Mouse (Mus musculus) intestine, embryonic 16.5 days (tissue): Measurements from ENCODE around the gene Cyth3. TPM values are rescaled to one million over a fixed set of nuclear protein-coding genes. Genes with fewer than 3 reads are reported as not detected.

Source experiments
- ATAC-seq: fragments of 200-750 bp; cut with Nextera tagmentation; 2 replicates; pipeline ENCODE4 v1.8.0; 2017; ENCODE audit warnings: moderate TSS enrichment, moderate library complexity
- H3K27ac ChIP-seq: fragments of 300-500 bp; sonication (generic); 2 replicates; pipeline ENCODE4 v1.5.1; 2014; ENCODE audit warnings: mild to moderate bottlenecking, low read length
- H3K27me3 ChIP-seq: fragments of 300-500 bp; sonication (generic); replicated peaks from 2 replicates; pipeline ENCODE4 v1.6.1; 2014; ENCODE audit warnings: low read length, control low read depth, mixed read lengths; ENCODE audit not compliant: control insufficient read depth, insufficient read depth
- H3K36me3 ChIP-seq: fragments of 300-500 bp; sonication (generic); 2 replicates; pipeline ENCODE4 v1.6.1; 2014; ENCODE audit warnings: low read length, control low read depth; ENCODE audit not compliant: control insufficient read depth, insufficient read depth
- H3K4me1 ChIP-seq: fragments of 300-500 bp; sonication (generic); 2 replicates; pipeline ENCODE4 v1.6.1; 2014; ENCODE audit warnings: low read length, control low read depth, mixed read lengths; ENCODE audit not compliant: control insufficient read depth, insufficient read depth
- H3K4me2 ChIP-seq: fragments of 300-500 bp; sonication (generic); 2 replicates; pipeline ENCODE4 v1.6.1; 2014; ENCODE audit warnings: low read depth, low read length, control low read depth
- H3K4me3 ChIP-seq: fragments of 300-500 bp; sonication (generic); 2 replicates; pipeline ENCODE4 v1.5.1; 2014; ENCODE audit warnings: mild to moderate bottlenecking, low read length
- H3K9ac ChIP-seq: fragments of 300-500 bp; sonication (generic); 2 replicates; pipeline ENCODE4 v1.6.1; 2014; ENCODE audit warnings: low read depth, low read length
- H3K9me3 ChIP-seq: fragments of 300-500 bp; sonication (generic); 2 replicates; pipeline ENCODE4 v1.6.1; 2016; ENCODE audit warnings: low read length, control low read depth; ENCODE audit not compliant: control insufficient read depth
- whole genome bisulfite sequencing: fragments of 180-500 bp; shearing (Covaris S2); extraction: QIAGEN DNeasy Blood & Tissue Kit; methylation state at CpG from one replicate; pipeline ENCODE4 v1.1.7; 2014; 5-methylcytosine and 5-hydroxymethylcytosine counted together
- polyA plus RNA-seq: library from polyadenylated mRNA; unstranded; fragments of >200 nt; fragmentation: Nextera tagmentation; extraction: Ambion mirVana; gene quantifications from 2 replicates; pipeline ENCODE4 v1.2.1, GENCODE M21; 2015

Gene Cyth3
- polyA plus RNA-seq, 1 experiment from 2014 or later = 42.5 TPM

- ATAC-seq = peak; percentile 82
- Histone ChIP-seq H3K27ac (0 out of 2 replicates have a peak overlapping the region, but pooled peaks have one; percentile 25), H3K4me1 (no peaks in the 10 kb centered on the region), H3K9ac (no peak overlapping the region), H3K4me2 (peak overlapping the region; percentile 20), H3K36me3 (no peaks in the 10 kb centered on the region), H3K27me3 (no peaks in the 10 kb centered on the region), H3K4me3 (no peak overlapping the region), H3K9me3 (no peaks in the 10 kb centered on the region)
- WGBS = 29% methylated on average over 17 of the region's 17 CpGs
Measured at GRCm38 (mm10) chr5:143589108-143589507, 33.1 kb upstream of the Cyth3 start.

GRCm38 (mm10) chr5:143592926-143593325, 29.3 kb upstream of the Cyth3 start:
- Histone ChIP-seq H3K9me3 (no peaks in the 10 kb centered on the region), H3K4me2 (no peak overlapping the region), H3K36me3 (no peaks in the 10 kb centered on the region), H3K27ac (no peak overlapping the region), H3K9ac (no peak overlapping the region), H3K4me3 (no peak overlapping the region), H3K4me1 (no peaks in the 10 kb centered on the region), H3K27me3 (no peaks in the 10 kb centered on the region)
- 71% methylated on average over 5 of the region's 5 CpGs for WGBS
- ATAC-seq = no peak

GRCm38 (mm10) chr5:143593563-143594146, 28.6 kb upstream of the Cyth3 start:
- Histone ChIP-seq H3K36me3 (no peaks in the 10 kb centered on the region), H3K4me1 (no peaks in the 10 kb centered on the region), H3K27ac (no peak overlapping the region), H3K9me3 (no peaks in the 10 kb centered on the region), H3K27me3 (no peaks in the 10 kb centered on the region), H3K4me3 (no peak overlapping the region), H3K4me2 (no peak overlapping the region), H3K9ac (no peak overlapping the region)
- 80% methylated on average over 11 of the region's 11 CpGs for WGBS
- no peak for ATAC-seq

- H3K4me1 ChIP-seq = no peaks in the 10 kb centered on the region
- H3K9me3 ChIP-seq = no peaks in the 10 kb centered on the region
- no peak overlapping the region for H3K9ac ChIP-seq
- ATAC-seq = no peak
- H3K4me3 ChIP-seq = no peak overlapping the region
- no peak overlapping the region for H3K4me2 ChIP-seq
- no peaks in the 10 kb centered on the region for H3K36me3 ChIP-seq
- H3K27me3 ChIP-seq = no peaks in the 10 kb centered on the region
- WGBS = 76% methylated on average over 3 of the region's 3 CpGs
- no peak overlapping the region for H3K27ac ChIP-seq
Measured at GRCm38 (mm10) chr5:143594291-143595065, 27.8 kb upstream of the Cyth3 start.

GRCm38 (mm10) chr5:143602051-143602450, 20.2 kb upstream of the Cyth3 start:
- H3K9ac ChIP-seq = no peak overlapping the region
- H3K36me3 ChIP-seq = no peaks in the 10 kb centered on the region
- no peak overlapping the region for H3K4me3 ChIP-seq
- H3K4me1 ChIP-seq = no peaks in the 10 kb centered on the region
- no peaks in the 10 kb centered on the region for H3K9me3 ChIP-seq
- H3K27ac ChIP-seq = no peak overlapping the region
- WGBS = 64% methylated on average over 10 of the region's 10 CpGs
- no peak overlapping the region for H3K4me2 ChIP-seq
- ATAC-seq = no peak
- H3K27me3 ChIP-seq = no peaks in the 10 kb centered on the region

GRCm38 (mm10) chr5:143604157-143604774, 18.0 kb upstream of the Cyth3 start:
- Histone ChIP-seq H3K4me2 (no peak overlapping the region), H3K4me3 (no peak overlapping the region), H3K27ac (no peak overlapping the region), H3K4me1 (no peaks in the 10 kb centered on the region), H3K9me3 (no peaks in the 10 kb centered on the region), H3K36me3 (no peaks in the 10 kb centered on the region), H3K27me3 (no peaks in the 10 kb centered on the region), H3K9ac (no peak overlapping the region)
- WGBS = 77% methylated on average over 7 of the region's 7 CpGs
- no peak for ATAC-seq

- H3K4me2 ChIP-seq = no peak overlapping the region
- 81% methylated on average over 10 of the region's 10 CpGs for WGBS
- no peak for ATAC-seq
Measured at GRCm38 (mm10) chr5:143606756-143607155, 15.5 kb upstream of the Cyth3 start.

GRCm38 (mm10) chr5:143608175-143608574, 14.1 kb upstream of the Cyth3 start:
- ATAC-seq = no peak
- WGBS = 91% methylated on average over 10 of the region's 10 CpGs

More at GRCm38 (mm10) chr5:143606756-143607155, 15.5 kb upstream of the Cyth3 start:
- Histone ChIP-seq H3K4me1 (no peaks in the 10 kb centered on the region), H3K27me3 (no peaks in the 10 kb centered on the region), H3K27ac (no peak overlapping the region), H3K36me3 (no peaks in the 10 kb centered on the region), H3K9ac (no peak overlapping the region), H3K9me3 (no peaks in the 10 kb centered on the region), H3K4me3 (no peak overlapping the region)

GRCm38 (mm10) chr5:143611954-143612353, 10.3 kb upstream of the Cyth3 start:
- 0 out of 2 replicates have a peak overlapping the region, but pooled peaks have one; percentile 38 for H3K27ac ChIP-seq
- 62% methylated on average over 7 of the region's 7 CpGs for WGBS
- H3K27me3 ChIP-seq = no peaks in the 10 kb centered on the region
- no peak; the same call in 1 of the 2 replicates for ATAC-seq
- no peak overlapping the region for H3K4me3 ChIP-seq
- H3K9ac ChIP-seq = peak overlapping the region; percentile 2; the same call in 1 of the 2 replicates
- H3K9me3 ChIP-seq = no peaks in the 10 kb centered on the region
- H3K4me2 ChIP-seq = no peak overlapping the region
- no peaks in the 10 kb centered on the region for H3K4me1 ChIP-seq
- H3K36me3 ChIP-seq = no peaks in the 10 kb centered on the region

More at GRCm38 (mm10) chr5:143608175-143608574, 14.1 kb upstream of the Cyth3 start:
- Histone ChIP-seq H3K4me3 (no peak overlapping the region), H3K9ac (no peak overlapping the region), H3K27ac (no peak overlapping the region), H3K9me3 (no peaks in the 10 kb centered on the region), H3K36me3 (no peaks in the 10 kb centered on the region), H3K27me3 (no peaks in the 10 kb centered on the region), H3K4me2 (no peak overlapping the region), H3K4me1 (no peaks in the 10 kb centered on the region)
